Mouse (Mus musculus) cerebellum, adult 9-10 months (tissue): Measurements from ENCODE around the gene Gm9747.
A peak's percentile ranks its signal among the peaks of the same experiment; 100 is the strongest.

Experiments
- DNase-seq: peaks from one replicate; pipeline ENCODE4 v3.0.0; 2022

Gm9747 gene

GRCm38 (mm10) chr1:82258331-82258730 lies 25.4 kb downstream of the Gm9747 start:
- no peak for DNase-seq

GRCm38 (mm10) chr1:82260055-82260454 lies 27.1 kb downstream of the Gm9747 start:
- DNase-seq, result no peak

GRCm38 (mm10) chr1:82261053-82261618 lies 28.2 kb downstream of the Gm9747 start:
- peak; percentile 77 for DNase-seq

- DNase-seq, result no peak
Measured at GRCm38 (mm10) chr1:82261638-82262037, 28.7 kb downstream of the Gm9747 start.

- DNase-seq, result peak; percentile 93
Measured at GRCm38 (mm10) chr1:82262331-82262730, 29.4 kb downstream of the Gm9747 start.

- DNase-seq, result no peak
Measured at GRCm38 (mm10) chr1:82267547-82267946, 34.6 kb downstream of the Gm9747 start.

GRCm38 (mm10) chr1:82272231-82272630 lies 39.3 kb downstream of the Gm9747 start:
- no peak for DNase-seq

- DNase-seq, result no peak
Measured at GRCm38 (mm10) chr1:82273529-82273928, 40.6 kb downstream of the Gm9747 start.

- no peak for DNase-seq
Measured at GRCm38 (mm10) chr1:82274361-82274760, 41.4 kb downstream of the Gm9747 start.

GRCm38 (mm10) chr1:82279768-82280167 lies 46.9 kb downstream of the Gm9747 start:
- peak; percentile 30 for DNase-seq

GRCm38 (mm10) chr1:82281823-82282222 lies 48.9 kb downstream of the Gm9747 start:
- peak; percentile 21 for DNase-seq

- DNase-seq, result peak; percentile 90
Measured at GRCm38 (mm10) chr1:82282992-82283611, 50.2 kb downstream of the Gm9747 start.

- peak; percentile 58 for DNase-seq
Measured at GRCm38 (mm10) chr1:82283901-82284301, 51.0 kb downstream of the Gm9747 start.

- peak; percentile 29 for DNase-seq
Measured at GRCm38 (mm10) chr1:82284403-82284802, 51.5 kb downstream of the Gm9747 start.
